Mouse (Mus musculus) stomach, embryonic 15.5 days (tissue): ENCODE results near the gene Tial1. TPM values are rescaled to one million over a fixed set of nuclear protein-coding genes. Genes with fewer than 3 reads are reported as not detected.

Experiments
- ATAC-seq: fragments of 200-750 bp; cut with Nextera tagmentation; 2 replicates; pipeline ENCODE4 v1.8.0; 2017; ENCODE audit warnings: low read depth, moderate number of reproducible peaks, moderate TSS enrichment; ENCODE audit not compliant: insufficient read depth, low FRiP score
- H3K27ac ChIP-seq: fragments of 300-500 bp; sonication (generic); 2 replicates; pipeline ENCODE4 v1.5.1; 2015; ENCODE audit warnings: mild to moderate bottlenecking, inconsistent platforms
- H3K27me3 ChIP-seq: fragments of 300-500 bp; sonication (generic); replicated peaks from 2 replicates; pipeline ENCODE4 v1.6.1; 2015; ENCODE audit warnings: inconsistent platforms
- H3K36me3 ChIP-seq: fragments of 300-500 bp; sonication (generic); 2 replicates; pipeline ENCODE4 v1.6.1; 2015; ENCODE audit warnings: inconsistent platforms
- H3K4me1 ChIP-seq: fragments of 300-500 bp; sonication (generic); 2 replicates; pipeline ENCODE4 v1.6.1; 2015; ENCODE audit warnings: inconsistent platforms
- H3K4me2 ChIP-seq: fragments of 300-500 bp; sonication (generic); 2 replicates; pipeline ENCODE4 v1.6.1; 2015; ENCODE audit warnings: mild to moderate bottlenecking, inconsistent platforms
- H3K4me3 ChIP-seq: fragments of 300-500 bp; sonication (generic); replicated peaks from 2 replicates; pipeline ENCODE4 v1.5.1; 2015; ENCODE audit warnings: inconsistent platforms
- H3K9ac ChIP-seq: fragments of 300-500 bp; sonication (generic); 2 replicates; pipeline ENCODE4 v1.6.1; 2015; ENCODE audit warnings: inconsistent platforms
- H3K9me3 ChIP-seq: fragments of 300-500 bp; sonication (generic); 2 replicates; pipeline ENCODE4 v1.6.1; 2016; ENCODE audit warnings: inconsistent platforms
- WGBS: fragments of 180-500 bp; shearing (Covaris S2); methylation state at CpG from one replicate; pipeline ENCODE4 v1.1.7; 2015; 5-methylcytosine and 5-hydroxymethylcytosine counted together
- microRNA-seq: library from miRNA; unstranded; fragments of <30 nt; microRNA quantifications from one replicate; pipeline ENCODE4, GENCODE M21; 2016
- polyA plus RNA-seq: library from polyadenylated mRNA; unstranded; fragments of >200 nt; fragmentation: Nextera tagmentation; extraction: Ambion mirVana; gene quantifications from 2 replicates; pipeline ENCODE4 v1.2.1, GENCODE M21; 2015

Tial1 gene
- polyA plus RNA-seq, 1 experiment from 2014 or later = 26.8 TPM

- no peaks in the 10 kb centered on the region for H3K36me3 ChIP-seq
- peaks cover 15% of the 10 kb centered on the region for H3K4me1 ChIP-seq
- H3K4me2 ChIP-seq = no peak overlapping the region
- H3K27ac ChIP-seq = 0 out of 2 replicates have a peak overlapping the region, but pooled peaks have one; percentile 31
- no peak overlapping the region for H3K9ac ChIP-seq
- WGBS = 58% methylated on average over 18 of the region's 18 CpGs
- no peaks in the 10 kb centered on the region for H3K9me3 ChIP-seq
- H3K27me3 ChIP-seq = no peaks in the 10 kb centered on the region
- no peak for ATAC-seq
- no peak overlapping the region for H3K4me3 ChIP-seq
These were observed 69.2 kb downstream of the Tial1 start for GRCm38 (mm10) chr7:128392071-128392971.

GRCm38 (mm10) chr7:128391267-128392057 is 70.1 kb downstream of the Tial1 start:
- Histone ChIP-seq H3K27me3 (no peaks in the 10 kb centered on the region), H3K4me3 (no peak overlapping the region), H3K9ac (no peak overlapping the region), H3K27ac (no peak overlapping the region), H3K4me1 (peaks cover 15% of the 10 kb centered on the region), H3K36me3 (no peaks in the 10 kb centered on the region), H3K9me3 (no peaks in the 10 kb centered on the region), H3K4me2 (no peak overlapping the region)
- WGBS = 38% methylated on average over 12 of the region's 12 CpGs
- no peak for ATAC-seq

Small RNAs within 50 kb of the gene (microRNA-seq; reads per million reads assigned to microRNA genes)
- not detected for gene Gm24365

Other genes starting within 250 kb of the Tial1 start
- gene Armc5, start 224.4 kb downstream of the Tial1 start, polyA plus RNA-seq = 18.2 and 19.9 TPM in 2 replicates
- 6.1 and 7.1 TPM in 2 replicates for gene 9130023H24Rik, start 223.7 kb downstream of the Tial1 start, polyA plus RNA-seq
- 184 and 204 TPM in 2 replicates for gene Tgfb1i1, start 214.9 kb downstream of the Tial1 start, polyA plus RNA-seq
- 0.57 and 1.1 TPM in 2 replicates for gene Slc5a2, start 196.1 kb downstream of the Tial1 start, polyA plus RNA-seq
- 34.7 and 40.3 TPM in 2 replicates for gene BC017158, start 163.5 kb downstream of the Tial1 start, polyA plus RNA-seq
- 25.7 and 27.9 TPM in 2 replicates for gene Rgs10, start 43.0 kb downstream of the Tial1 start, polyA plus RNA-seq
- gene Bag3, start 61.9 kb upstream of the Tial1 start, polyA plus RNA-seq = 13.4 and 14.7 TPM in 2 replicates
- gene Inpp5f, start 149.6 kb upstream of the Tial1 start, polyA plus RNA-seq = 20.3 and 20.9 TPM in 2 replicates